Mouse (Mus musculus) thymus, postnatal 0 days (tissue): ENCODE measurements at regions not wholly inside any gene's neighbourhood (a gene's known extent, or its start where the extent isn't known, plus 50 kb on each side); places are given as distances from the start of the nearest gene placed in this dataset.
A peak's percentile ranks its signal among the peaks of the same experiment; 100 is the strongest.

Experiments
- DNase-seq: peaks from one replicate; pipeline ENCODE4 v3.0.0-alpha.2; 2015; ENCODE audit warnings: low spot score

DNA sequence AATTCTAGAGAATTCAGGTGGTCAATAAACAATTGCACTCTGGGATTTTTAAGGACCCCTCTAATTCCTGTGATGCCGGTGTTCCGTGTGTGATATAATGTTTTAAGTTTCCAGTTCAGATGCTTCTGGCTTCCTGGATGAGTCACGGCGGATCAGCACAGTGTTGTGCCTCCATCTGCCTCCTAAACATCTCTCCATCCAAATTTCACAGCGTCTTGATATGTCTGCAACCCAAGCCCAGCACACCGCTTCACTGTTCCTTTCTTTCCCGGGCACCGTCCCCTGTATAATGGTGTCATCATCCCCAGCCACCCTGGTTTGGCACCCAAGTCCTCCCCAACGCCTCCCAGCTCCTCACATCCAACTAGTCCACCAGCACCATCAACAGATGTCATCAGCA is 114.0 kb upstream of the 1700016C15Rik start:
- no peak for DNase-seq

DNA sequence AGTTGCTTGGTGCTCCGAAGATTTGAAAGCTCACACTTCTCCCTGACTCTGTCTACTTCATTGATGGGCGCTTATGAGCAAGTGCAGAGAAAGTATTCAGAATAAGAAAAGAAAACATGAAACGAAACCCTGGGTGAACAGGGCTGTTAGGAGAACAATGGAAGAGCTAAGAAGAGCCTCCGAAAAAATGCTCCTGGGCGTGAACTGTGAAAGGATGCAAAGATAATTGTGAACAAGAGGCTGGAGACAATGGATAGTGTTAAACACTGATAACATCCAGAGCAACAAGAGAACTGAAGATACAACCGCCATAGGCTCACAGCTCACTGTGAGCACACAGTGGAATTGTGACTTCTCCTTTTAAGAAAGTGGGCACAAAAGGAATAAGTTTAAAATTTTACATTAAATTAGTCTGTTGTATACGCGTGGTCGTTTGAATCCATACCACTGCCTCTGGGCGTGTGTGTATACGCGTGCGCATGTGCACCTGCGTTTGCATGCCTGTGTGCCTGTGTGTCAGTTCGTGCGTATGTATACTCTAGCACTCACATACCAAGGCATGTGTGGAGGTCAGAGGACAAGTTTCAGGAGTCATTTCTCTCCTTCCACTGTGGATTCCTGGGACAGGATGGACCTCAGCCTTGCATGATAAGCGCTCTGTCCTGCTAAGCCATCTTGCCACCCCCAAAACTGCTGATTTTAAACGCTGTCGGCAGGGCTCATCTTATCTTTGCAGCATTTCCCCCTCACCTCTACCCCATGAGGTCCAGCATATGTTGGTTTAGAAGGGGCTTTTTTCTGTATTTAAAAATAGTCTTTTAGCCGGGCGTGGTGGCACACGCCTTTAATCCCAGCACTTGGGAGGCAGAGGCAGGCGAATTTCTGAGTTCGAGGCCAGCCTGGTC is 113.0 kb upstream of the 1700016C15Rik start:
- DNase-seq = no peak

DNA sequence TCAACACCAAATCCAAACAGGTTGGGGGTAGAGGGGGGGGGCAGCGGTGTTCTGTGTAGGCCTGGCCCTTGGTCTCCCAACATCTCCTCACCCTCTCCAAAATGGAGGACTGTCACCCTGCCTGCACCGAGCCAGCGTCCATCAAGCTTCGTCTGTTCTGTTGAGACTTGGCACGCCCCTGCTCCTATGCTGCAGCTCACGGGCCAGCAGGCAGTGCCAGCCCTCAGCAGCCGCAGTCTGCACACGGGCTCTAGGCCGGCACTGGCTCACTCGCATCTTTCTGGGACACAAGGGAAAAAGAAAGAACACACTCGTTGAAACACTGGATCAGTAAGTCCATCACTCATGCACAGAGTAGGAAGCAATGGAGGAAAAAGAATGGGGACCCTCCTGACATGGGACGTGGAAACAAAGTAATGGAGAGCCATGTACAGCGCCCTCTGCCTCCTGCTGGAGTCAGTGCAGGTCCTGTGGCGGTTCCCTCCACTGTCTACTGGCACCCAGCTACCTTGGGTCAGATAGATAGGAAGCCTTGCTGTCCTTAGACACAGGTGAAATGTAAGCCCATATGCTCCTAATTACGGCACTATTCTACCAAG is 109.0 kb upstream of the 1700016C15Rik start:
- DNase-seq = no peak

DNA sequence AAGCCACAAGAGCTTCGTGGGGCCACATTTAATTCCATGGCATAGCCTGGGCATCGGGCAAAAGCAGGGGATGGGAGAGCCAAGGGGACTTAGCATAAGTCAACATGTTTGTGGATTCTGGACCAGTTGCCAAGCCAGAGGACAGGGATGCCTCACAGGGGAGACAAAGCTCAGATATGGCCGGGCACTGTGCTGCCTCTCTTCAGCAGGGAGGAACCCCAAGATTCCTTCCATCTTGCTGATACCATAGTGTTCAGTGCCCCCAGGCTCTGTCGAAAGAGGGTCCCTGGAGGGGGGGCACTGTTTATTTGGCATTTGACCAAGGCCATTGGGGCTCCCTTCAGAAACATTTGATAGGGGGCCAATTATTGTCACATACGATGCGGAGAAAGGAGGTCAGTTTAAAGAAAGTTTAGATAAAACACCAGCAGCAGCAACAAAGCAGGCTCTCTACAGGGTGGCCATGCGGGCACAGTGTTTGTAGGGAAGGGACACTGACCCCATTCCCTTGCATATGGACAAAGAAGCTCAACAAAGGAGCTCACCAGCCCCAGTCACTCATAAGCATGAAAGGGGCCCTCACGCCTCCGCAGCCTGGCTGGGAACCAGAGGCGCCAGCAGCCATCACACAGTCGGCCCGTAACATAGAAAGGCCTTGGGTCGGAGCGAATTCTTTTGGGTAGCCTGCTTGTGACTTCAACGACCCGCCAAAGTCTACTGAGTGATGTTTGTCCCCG is 107.6 kb upstream of the 1700016C15Rik start:
- no peak for DNase-seq

DNA sequence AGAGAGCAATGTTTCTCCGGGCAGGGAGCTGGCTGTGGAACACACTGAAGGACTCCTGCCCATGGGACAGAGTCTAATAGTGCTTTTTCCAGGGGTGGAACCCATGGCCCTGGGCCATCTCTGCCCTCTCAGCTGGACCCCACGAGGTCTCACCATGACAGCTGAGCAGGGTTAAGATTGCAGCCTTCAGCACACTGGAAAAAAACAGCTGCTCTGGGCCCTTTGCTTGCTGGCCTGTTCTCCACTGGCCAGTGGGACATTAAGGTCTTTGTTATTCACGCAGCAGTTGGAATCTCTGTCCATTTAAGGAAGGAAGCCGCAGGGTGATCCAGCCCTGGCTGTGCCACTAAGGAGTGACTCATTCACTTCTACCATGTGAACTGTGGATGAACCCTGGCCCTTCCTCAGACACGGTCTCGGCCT is 106.3 kb upstream of the 1700016C15Rik start:
- no peak for DNase-seq

DNA sequence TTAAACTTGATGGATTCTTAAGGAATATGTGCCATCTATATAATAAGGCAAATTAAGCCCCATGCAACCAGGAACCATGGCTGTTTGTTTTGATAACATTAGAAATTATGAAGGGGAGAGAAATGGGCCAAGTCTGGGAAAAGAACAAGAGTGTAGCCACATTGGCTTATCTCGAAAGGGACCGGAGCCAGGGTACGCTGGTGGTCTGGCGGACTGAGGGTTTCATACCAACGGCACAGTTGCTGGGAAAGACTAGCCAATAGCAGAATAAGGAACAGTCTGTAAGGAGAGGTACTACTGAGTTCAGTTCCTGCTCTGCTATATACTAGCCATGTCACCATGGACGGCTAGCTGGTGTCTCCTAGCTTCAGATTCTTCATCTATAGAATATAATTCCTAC is 105.9 kb upstream of the 1700016C15Rik start:
- no peak for DNase-seq

DNA sequence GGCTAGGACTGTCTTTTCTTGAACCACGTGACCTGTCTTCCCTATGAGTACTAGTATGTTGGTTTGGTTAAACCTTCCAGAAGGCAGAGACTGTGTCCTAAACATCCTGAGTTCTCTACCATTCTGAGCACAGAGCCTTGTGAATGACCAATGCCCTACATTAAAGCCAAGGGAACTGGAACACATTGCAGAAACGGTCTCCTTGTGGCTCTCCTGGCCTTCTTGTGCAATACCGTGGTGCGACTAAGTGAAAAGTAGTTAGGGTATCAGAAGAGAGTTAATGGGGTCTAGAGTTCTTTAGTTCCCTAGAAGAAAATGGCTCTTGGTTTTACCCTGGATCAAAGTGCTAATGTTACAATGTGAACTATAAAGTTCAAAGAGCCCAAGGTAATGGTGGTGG is 101.8 kb upstream of the 1700016C15Rik start:
- no peak for DNase-seq

DNA sequence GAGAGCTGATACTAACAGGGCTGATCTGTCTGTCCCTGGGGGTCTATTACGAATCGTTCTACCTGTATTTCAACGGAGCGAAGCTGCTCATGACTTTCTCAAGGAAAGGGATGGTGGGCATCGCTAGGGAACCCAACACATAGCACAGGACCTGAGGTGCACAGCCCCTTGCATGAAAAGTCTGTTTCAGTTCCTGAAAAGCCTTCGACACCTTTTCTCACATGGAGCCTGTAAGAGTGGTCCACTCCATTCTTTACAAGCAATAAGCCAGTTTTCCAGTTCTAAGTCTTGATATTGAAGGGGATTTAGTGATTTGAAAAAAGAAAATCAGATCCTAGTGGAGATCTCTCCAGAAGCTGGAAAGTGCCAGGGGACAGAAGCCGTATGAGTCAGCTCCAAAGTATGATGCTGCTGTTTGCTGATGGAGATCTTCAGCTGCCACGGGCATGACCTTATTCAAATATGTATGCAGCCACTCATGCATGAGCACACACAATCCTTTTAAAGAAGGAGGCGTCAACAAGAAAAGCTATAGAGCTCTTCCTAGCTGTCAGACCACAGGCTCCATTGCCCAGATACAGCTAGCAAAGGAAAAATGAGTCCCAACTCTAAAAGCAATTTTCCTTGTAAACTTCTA is 95.5 kb upstream of the 1700016C15Rik start:
- no peak for DNase-seq

DNA sequence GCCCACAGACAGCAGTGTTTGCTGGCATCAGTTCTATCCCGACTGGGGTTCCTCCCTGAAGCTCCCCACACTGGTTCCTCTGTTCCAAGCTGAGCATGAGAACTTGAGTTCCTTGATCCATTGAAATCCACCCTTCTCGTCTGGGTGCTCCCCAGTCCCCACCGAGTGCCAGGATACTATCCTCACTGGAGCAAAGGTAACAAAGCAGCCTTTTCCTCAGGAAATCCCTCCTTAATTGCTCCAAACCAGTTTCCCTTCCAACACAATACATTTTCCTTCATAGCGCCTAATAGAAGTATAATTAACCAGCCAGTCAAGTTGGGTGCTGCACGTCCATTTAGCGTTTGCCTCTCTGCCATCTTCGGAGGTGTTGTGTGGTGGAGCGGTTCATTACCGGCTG is 92.6 kb upstream of the 1700016C15Rik start:
- DNase-seq = no peak

DNA sequence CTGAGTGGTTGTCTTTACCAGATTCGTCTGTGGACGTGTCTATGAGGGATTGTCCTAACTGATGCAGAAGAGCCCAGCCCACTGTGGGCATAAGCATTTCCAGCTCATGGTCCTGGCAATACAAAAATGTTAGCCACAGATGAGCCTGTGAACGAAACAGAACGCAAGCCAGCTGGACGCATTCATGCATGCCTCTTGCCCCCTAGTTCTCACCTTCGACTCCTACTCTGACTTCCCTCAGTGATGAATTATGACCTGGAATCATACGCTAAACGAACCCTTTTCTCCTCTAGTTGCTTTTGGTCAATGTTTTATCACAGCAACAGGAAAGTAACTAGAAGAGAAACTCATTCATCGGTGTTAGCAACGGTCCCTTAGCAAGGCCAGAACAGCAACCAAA is 91.2 kb upstream of the 1700016C15Rik start:
- no peak for DNase-seq

DNA sequence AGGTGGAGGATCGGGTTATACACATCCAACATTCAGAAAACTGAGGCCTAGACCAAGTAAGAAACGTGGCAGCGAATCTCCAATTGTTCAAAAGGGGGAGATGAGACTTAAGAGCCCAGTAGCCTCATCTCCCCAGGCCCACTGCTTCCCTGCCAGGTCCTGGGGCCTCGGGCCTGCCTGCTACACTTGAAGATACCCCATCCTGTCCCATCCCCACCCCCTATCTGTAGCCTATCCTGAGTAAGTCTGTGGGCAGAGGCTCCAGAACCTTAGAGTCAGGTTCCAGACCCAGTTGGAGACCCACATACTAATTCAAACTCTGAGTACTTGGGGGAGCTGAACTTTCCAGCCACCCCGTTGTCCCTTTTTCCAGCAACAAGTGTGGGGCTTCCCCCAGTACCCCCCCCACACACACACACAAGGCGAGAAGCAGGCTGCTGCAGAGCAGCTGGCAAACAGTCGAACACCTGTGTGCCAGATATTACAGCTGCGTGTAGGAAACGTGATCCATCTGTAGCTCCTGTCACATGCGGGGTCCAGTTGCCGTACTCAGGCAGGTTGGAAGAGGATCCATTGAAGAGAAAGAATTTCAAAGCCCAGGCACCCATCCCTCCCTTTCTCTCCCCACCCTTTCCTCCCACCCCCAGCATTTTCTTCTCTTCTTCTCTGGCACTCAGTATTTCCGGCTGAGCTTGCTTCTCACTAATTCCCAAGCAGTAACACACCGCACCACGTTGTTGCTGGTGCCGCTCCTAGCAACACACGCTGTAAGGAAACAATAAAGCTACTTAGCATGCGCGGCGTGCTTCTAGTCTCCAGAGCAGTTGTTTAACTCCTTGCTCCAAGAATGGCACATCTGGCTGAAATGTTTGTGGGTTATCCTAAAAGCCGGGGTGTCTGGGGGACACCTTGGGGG is 89.4 kb upstream of the 1700016C15Rik start:
- peak; percentile 50 for DNase-seq

DNA sequence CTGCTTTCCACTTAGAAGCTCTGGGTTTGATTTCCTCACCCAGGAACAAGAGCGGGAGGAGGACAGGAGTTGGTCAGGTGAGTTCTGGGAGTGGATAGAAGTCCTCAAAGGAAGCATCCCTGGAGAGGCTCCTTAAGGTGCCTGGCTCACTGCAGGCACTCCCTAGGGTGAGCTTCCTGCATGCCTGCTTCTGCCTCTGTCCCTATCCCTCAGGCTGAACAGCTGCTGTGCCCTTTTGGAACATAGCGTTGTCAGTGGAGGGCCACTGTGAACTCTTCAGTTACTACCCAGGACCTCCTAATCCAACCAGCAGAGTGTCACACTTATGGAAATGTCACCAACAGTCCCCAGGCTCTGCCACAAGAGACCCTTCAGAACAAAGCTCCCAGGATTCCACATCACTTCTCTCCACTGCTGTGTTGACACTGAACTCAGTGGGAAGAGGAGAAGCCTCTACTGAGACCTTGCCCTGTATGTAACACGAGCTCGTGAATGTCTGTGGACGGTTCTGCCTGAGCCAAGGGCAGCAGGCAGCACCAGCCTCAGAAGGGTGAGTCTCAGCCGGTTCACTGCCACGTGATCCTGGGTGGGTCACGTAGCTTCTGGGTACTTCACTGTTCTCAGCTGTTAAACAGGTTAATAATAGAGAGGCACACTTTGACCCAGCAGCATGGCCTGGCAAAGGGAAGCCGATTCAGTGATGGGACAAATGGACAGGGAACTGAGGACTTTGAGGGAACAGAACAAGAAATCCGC is 86.7 kb upstream of the 1700016C15Rik start:
- no peak for DNase-seq

DNA sequence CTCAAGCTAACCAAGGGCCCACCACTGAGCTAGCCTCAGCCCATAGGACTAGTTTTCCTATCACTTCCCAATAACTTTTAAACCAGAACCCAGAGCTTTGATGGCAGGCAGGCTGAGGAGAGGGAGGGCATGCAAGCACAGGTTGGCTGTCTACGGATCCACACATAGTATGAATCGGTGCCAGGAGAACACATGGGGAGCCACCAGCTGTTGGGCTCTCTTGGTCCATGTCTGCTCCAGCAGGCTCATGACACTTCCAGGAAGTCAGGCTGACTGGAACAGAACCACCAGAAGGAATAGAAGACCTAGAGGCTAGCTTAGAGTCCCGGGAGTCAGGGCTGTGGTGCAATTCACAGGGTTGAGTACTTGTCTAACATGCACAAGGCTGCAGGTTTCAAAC is 86.0 kb upstream of the 1700016C15Rik start:
- DNase-seq = no peak

DNA sequence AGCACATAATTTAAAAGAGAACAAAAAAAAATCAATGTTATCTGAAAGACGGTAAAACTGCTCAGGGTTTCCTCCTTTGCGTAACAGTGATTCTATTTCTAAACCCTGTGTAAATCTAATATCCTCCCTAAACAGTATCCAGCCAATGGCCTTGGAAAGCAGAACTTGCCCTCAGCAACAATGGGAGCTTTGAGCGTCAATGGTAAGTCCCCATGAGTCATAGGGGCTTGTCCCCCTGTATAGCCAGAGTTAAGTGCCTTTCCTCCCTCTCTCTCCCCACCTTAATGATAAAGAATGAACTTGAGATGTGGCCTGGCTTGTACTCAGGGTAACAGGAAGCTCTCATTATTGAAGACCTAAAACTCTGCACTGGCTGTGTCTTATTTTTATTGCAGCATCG is 85.4 kb upstream of the 1700016C15Rik start:
- no peak for DNase-seq

DNA sequence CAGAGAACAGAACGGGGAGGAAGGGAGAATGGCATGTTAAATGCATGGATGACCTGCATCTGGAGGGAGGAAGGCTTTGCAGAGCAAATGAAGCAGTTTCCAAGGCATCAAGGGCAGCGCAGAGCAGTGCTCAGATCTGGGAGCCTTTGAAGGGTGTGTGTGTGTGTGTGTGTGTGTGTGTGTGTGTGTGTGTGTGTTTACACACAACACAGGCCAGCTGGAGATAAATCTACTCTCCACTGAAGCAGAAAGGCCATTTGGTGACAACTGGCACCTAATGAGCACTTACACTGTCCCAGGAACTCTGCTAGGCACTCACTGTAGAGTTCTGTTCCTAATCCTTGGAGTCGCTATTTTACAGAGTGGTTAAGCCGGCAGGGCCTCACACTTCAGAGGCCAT is 84.3 kb upstream of the 1700016C15Rik start:
- no peak for DNase-seq

DNA sequence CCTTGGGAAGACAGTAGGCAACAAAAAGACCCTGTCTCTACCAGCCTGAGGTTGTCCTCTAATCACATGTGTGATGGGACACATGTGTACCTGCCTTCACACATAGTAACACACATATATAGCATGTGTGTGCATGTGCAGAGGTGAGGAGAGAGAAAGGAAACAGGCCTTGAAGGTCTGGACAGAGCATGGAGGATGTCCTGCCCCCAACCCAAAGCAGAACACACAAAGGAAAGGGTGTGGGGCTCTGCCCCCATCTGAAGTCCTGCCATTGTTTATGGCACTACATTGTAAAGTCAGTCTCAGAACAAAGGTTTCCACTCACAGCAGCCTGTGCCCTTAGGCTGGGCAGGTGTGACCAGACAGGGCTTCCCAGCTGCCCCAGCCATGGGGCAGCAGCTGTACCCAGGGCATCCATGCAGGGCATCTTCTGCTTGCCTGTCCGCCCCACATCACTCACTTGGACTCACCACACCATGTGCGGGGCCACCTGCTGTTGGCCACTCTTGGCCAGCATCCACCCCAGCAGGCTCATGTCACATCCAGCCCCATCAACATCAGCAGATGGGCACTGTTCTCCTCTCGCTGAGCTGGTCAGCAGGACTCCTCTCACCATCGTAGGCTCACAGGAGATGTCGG is 83.6 kb upstream of the 1700016C15Rik start:
- no peak for DNase-seq

DNA sequence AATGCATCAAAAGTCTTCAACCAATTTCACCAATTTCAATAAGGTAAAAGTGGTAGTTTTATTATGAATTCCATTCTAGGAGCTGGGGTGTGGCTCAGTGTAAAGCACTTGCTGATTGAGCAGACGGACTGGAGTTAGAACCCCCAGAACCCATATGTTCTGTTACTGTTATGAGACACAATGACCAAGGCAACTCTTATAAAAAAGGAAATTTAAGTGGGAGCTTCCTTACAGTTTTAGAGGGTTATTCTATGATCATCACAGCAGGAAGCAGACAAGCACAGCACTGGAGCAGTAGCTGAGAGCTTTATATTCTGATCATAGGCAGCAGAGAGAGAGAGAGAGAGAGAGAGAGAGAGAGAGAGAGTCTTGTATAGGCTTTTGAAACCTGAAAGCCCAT is 81.7 kb upstream of the 1700016C15Rik start:
- no peak for DNase-seq

DNA sequence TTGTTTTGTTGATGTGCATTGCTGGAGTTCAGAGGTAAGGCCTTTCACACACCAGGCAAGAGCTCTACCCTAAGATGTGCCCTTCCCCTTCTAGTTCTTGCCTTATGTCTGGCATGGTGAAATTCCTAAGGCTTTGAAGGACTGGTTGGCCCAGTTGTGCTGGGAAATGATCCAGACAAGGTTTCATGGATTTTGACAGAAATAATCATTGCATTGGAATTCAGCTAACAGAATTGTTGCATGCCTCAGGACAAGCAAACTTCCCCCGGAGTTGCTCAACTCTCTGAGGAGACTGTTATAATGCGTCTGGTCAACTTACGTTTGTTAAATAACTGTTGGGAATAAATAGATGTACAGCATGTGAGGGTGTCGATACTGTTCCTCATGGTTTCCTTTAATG is 80.6 kb upstream of the 1700016C15Rik start:
- DNase-seq = no peak

DNA sequence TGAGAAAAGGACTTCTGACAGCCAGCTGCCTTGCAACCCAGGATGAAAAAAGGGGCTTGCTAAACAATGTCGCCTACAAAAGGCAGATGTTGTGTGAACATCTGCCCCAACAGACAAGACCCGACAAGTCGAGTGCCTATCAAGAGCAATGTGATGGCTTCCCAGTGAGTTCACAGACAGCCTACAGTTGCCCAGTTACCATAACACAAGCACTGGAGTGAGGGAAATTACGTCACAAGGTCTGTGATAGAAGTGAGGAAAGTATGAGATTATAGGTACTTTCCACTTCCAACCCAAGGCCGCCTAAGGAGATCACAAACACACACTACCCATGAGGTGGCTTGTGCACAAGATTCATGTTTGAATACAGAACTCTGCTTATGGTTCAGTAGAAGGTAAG is 78.4 kb upstream of the 1700016C15Rik start:
- DNase-seq = no peak

DNA sequence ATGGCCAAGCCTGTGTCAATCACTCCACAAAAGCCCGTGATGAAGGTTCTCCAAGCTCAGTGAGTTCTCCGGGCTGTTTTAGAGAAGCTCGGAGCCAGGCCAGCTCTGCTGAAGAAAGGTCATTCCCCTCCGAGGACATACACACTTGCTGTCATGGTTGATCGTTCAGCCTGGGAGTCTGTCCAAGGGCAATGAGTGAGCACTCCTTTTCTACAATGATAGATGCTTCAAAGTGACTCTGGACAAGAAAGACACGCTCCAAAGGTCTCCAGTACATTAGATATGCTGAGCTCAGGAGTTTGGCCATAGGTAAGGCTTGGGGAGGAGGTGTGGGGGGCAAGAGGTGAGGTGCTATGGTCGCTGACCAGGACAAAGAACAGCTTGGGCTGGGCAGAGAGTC is 66.5 kb upstream of the 1700016C15Rik start:
- no peak for DNase-seq
